Mouse (Mus musculus): ENCODE measurements around the gene Samhd1. TPM values are rescaled to one million over a fixed set of nuclear protein-coding genes. Genes with fewer than 3 reads are reported as not detected.

Samhd1 gene
- polyA plus RNA-seq, 1 experiment from 2014 or later, result 29.9 TPM

- H3K4me1 ChIP-seq (replicated peaks; ENCODE audit: control insufficient read depth, insufficient read depth, low read length), result peaks cover 8% of the 10 kb centered on the region; the same call in 1 of the 2 replicates
- no peak for DNase-seq (ENCODE audit: low spot score)
- no peaks in the 10 kb centered on the region for H3K36me3 ChIP-seq (ENCODE audit: control insufficient read depth, insufficient read depth, low read length)
- H3K4me3 ChIP-seq (ENCODE audit: low read depth, low read length), result no peak overlapping the region
- H3K9ac ChIP-seq (ENCODE audit: low read depth, low read length), result no peak overlapping the region
- no peak for ATAC-seq (ENCODE audit: low FRiP score)
- 95% methylated on average over 8 of the region's 8 CpGs for WGBS
- H3K4me2 ChIP-seq (replicated peaks; ENCODE audit: low read depth, low read length), result no peak overlapping the region
- H3K27me3 ChIP-seq (ENCODE audit: control insufficient read depth, insufficient read depth, low read length), result no peaks in the 10 kb centered on the region
- H3K27ac ChIP-seq (ENCODE audit: low read depth, low read length), result no peak overlapping the region
- H3K9me3 ChIP-seq (ENCODE audit: control insufficient read depth, low read length), result no peaks in the 10 kb centered on the region
Measured at GRCm38 (mm10) chr2:157081331-157081730, 53.7 kb downstream of the Samhd1 start.

GRCm38 (mm10) chr2:157079701-157080180 is 55.3 kb downstream of the Samhd1 start:
- peak; percentile 4; the same call in 1 of the 2 replicates for ATAC-seq (ENCODE audit: low FRiP score)
- Histone ChIP-seq H3K4me2 (replicated peaks; ENCODE audit: low read depth, low read length) (peak overlapping the region; percentile 89), H3K27ac (ENCODE audit: low read depth, low read length) (peak overlapping the region; percentile 98), H3K9ac (ENCODE audit: low read depth, low read length) (peak overlapping the region; percentile 99), H3K27me3 (ENCODE audit: control insufficient read depth, insufficient read depth, low read length) (no peaks in the 10 kb centered on the region), H3K36me3 (ENCODE audit: control insufficient read depth, insufficient read depth, low read length) (no peaks in the 10 kb centered on the region), H3K4me3 (ENCODE audit: low read depth, low read length) (peak overlapping the region; percentile 97), H3K4me1 (replicated peaks; ENCODE audit: control insufficient read depth, insufficient read depth, low read length) (peaks cover 17% of the 10 kb centered on the region), H3K9me3 (ENCODE audit: control insufficient read depth, low read length) (no peaks in the 10 kb centered on the region)
- 9% methylated on average over 16 of the region's 16 CpGs for WGBS
- no peak for DNase-seq (ENCODE audit: low spot score)

GRCm38 (mm10) chr2:157078793-157079700 is 56.0 kb downstream of the Samhd1 start, which contains the start of gene Soga1:
TSS of gene Soga1 (minus strand) at chr2:157079254.
- Histone ChIP-seq H3K4me2 (replicated peaks; ENCODE audit: low read depth, low read length) (peak within 1 kb of the TSS; percentile 89), H3K36me3 (ENCODE audit: control insufficient read depth, insufficient read depth, low read length) (no peaks in the 10 kb centered on the region), H3K4me1 (replicated peaks; ENCODE audit: control insufficient read depth, insufficient read depth, low read length) (peaks cover 17% of the 10 kb centered on the region), H3K27ac (ENCODE audit: low read depth, low read length) (peak within 1 kb of the TSS; percentile 98), H3K9me3 (ENCODE audit: control insufficient read depth, low read length) (no peaks in the 10 kb centered on the region), H3K27me3 (ENCODE audit: control insufficient read depth, insufficient read depth, low read length) (no peaks in the 10 kb centered on the region), H3K9ac (ENCODE audit: low read depth, low read length) (peak within 1 kb of the TSS; percentile 99), H3K4me3 (ENCODE audit: low read depth, low read length) (peak within 1 kb of the TSS; percentile 97)
- WGBS, result under 1% methylated on average over 91 of the region's 136 CpGs
- DNase-seq (ENCODE audit: low spot score), result peak; percentile 91
- ATAC-seq (ENCODE audit: low FRiP score), result peak; percentile 90

- peak; percentile 43 for DNase-seq (ENCODE audit: low spot score)
- Histone ChIP-seq H3K9me3 (ENCODE audit: control insufficient read depth, low read length) (no peaks in the 10 kb centered on the region), H3K4me2 (replicated peaks; ENCODE audit: low read depth, low read length) (peak overlapping the region; percentile 89), H3K4me1 (replicated peaks; ENCODE audit: control insufficient read depth, insufficient read depth, low read length) (peaks cover 17% of the 10 kb centered on the region), H3K4me3 (ENCODE audit: low read depth, low read length) (peak overlapping the region; percentile 97), H3K27ac (ENCODE audit: low read depth, low read length) (peak overlapping the region; percentile 98), H3K27me3 (ENCODE audit: control insufficient read depth, insufficient read depth, low read length) (no peaks in the 10 kb centered on the region), H3K9ac (ENCODE audit: low read depth, low read length) (peak overlapping the region; percentile 99), H3K36me3 (ENCODE audit: control insufficient read depth, insufficient read depth, low read length) (no peaks in the 10 kb centered on the region)
- peak; percentile 1; the same call in 1 of the 2 replicates for ATAC-seq (ENCODE audit: low FRiP score)
- WGBS, result under 1% methylated on average over 55 of the region's 79 CpGs
Measured at GRCm38 (mm10) chr2:157078059-157078792, 56.8 kb downstream of the Samhd1 start.

- Histone ChIP-seq H3K9me3 (ENCODE audit: control insufficient read depth, low read length) (no peaks in the 10 kb centered on the region), H3K4me3 (ENCODE audit: low read depth, low read length) (peak overlapping the region; percentile 97), H3K4me2 (replicated peaks; ENCODE audit: low read depth, low read length) (peak overlapping the region; percentile 89), H3K27me3 (ENCODE audit: control insufficient read depth, insufficient read depth, low read length) (no peaks in the 10 kb centered on the region), H3K36me3 (ENCODE audit: control insufficient read depth, insufficient read depth, low read length) (no peaks in the 10 kb centered on the region), H3K4me1 (replicated peaks; ENCODE audit: control insufficient read depth, insufficient read depth, low read length) (peaks cover 17% of the 10 kb centered on the region), H3K27ac (ENCODE audit: low read depth, low read length) (0 out of 2 replicates have a peak overlapping the region, but pooled peaks have one; percentile 31), H3K9ac (ENCODE audit: low read depth, low read length) (peak overlapping the region; percentile 99)
- DNase-seq (ENCODE audit: low spot score) (peak; percentile 70), ATAC-seq (ENCODE audit: low FRiP score) (no peak)
- WGBS, result under 1% methylated on average over 15 of the region's 15 CpGs
Measured at GRCm38 (mm10) chr2:157077641-157078058, 57.4 kb downstream of the Samhd1 start.

- ATAC-seq (ENCODE audit: low FRiP score), result no peak
Measured at GRCm38 (mm10) chr2:157077160-157077559, 57.9 kb downstream of the Samhd1 start.

GRCm38 (mm10) chr2:157076585-157076984 is 58.5 kb downstream of the Samhd1 start:
- DNase-seq (ENCODE audit: low spot score) (no peak), ATAC-seq (ENCODE audit: low FRiP score) (no peak)
- H3K4me1 ChIP-seq (replicated peaks; ENCODE audit: control insufficient read depth, insufficient read depth, low read length), result peaks cover 19% of the 10 kb centered on the region
- peak overlapping the region; percentile 89 for H3K4me2 ChIP-seq (replicated peaks; ENCODE audit: low read depth, low read length)
- H3K9ac ChIP-seq (ENCODE audit: low read depth, low read length), result no peak overlapping the region
- peak overlapping the region; percentile 97 for H3K4me3 ChIP-seq (ENCODE audit: low read depth, low read length)
- WGBS, result 86% methylated on average over 7 of the region's 7 CpGs
- no peaks in the 10 kb centered on the region for H3K36me3 ChIP-seq (ENCODE audit: control insufficient read depth, insufficient read depth, low read length)
- no peaks in the 10 kb centered on the region for H3K9me3 ChIP-seq (ENCODE audit: control insufficient read depth, low read length)
- H3K27ac ChIP-seq (ENCODE audit: low read depth, low read length), result no peak overlapping the region
- no peaks in the 10 kb centered on the region for H3K27me3 ChIP-seq (ENCODE audit: control insufficient read depth, insufficient read depth, low read length)

More at GRCm38 (mm10) chr2:157077160-157077559, 57.9 kb downstream of the Samhd1 start:
- Histone ChIP-seq H3K9ac (ENCODE audit: low read depth, low read length) (peak overlapping the region; percentile 99), H3K27me3 (ENCODE audit: control insufficient read depth, insufficient read depth, low read length) (no peaks in the 10 kb centered on the region), H3K9me3 (ENCODE audit: control insufficient read depth, low read length) (no peaks in the 10 kb centered on the region), H3K4me3 (ENCODE audit: low read depth, low read length) (peak overlapping the region; percentile 97), H3K36me3 (ENCODE audit: control insufficient read depth, insufficient read depth, low read length) (no peaks in the 10 kb centered on the region), H3K4me1 (replicated peaks; ENCODE audit: control insufficient read depth, insufficient read depth, low read length) (peaks cover 17% of the 10 kb centered on the region), H3K4me2 (replicated peaks; ENCODE audit: low read depth, low read length) (peak overlapping the region; percentile 89), H3K27ac (ENCODE audit: low read depth, low read length) (no peak overlapping the region)
- no peak for DNase-seq (ENCODE audit: low spot score)
- WGBS, result 25% methylated on average over 5 of the region's 5 CpGs

- Histone ChIP-seq H3K27me3 (ENCODE audit: control insufficient read depth, insufficient read depth, low read length) (no peaks in the 10 kb centered on the region), H3K36me3 (ENCODE audit: control insufficient read depth, insufficient read depth, low read length) (no peaks in the 10 kb centered on the region), H3K4me1 (replicated peaks; ENCODE audit: control insufficient read depth, insufficient read depth, low read length) (peaks cover 21% of the 10 kb centered on the region), H3K4me2 (replicated peaks; ENCODE audit: low read depth, low read length) (peak overlapping the region; percentile 89), H3K27ac (ENCODE audit: low read depth, low read length) (no peak overlapping the region), H3K9me3 (ENCODE audit: control insufficient read depth, low read length) (no peaks in the 10 kb centered on the region), H3K9ac (ENCODE audit: low read depth, low read length) (peak overlapping the region; percentile 3; the same call in 1 of the 2 replicates), H3K4me3 (ENCODE audit: low read depth, low read length) (peak overlapping the region; percentile 97)
- WGBS, result 64% methylated on average over 3 of the region's 3 CpGs
- ATAC-seq (ENCODE audit: low FRiP score), result no peak
- no peak for DNase-seq (ENCODE audit: low spot score)
Measured at GRCm38 (mm10) chr2:157075685-157076084, 59.4 kb downstream of the Samhd1 start.

All from hindbrain, embryonic 11.5 days (tissue).